Mouse (Mus musculus) heart, adult 2 months (tissue): ENCODE results near the gene Arpc5. TPM values are rescaled to one million over a fixed set of nuclear protein-coding genes. Genes with fewer than 3 reads are reported as not detected.

ENCODE experiments used
- DNase-seq, 2 experiments: peaks; one replicate each; pipeline ENCODE4 v3.0.0; 2021
- H3K27ac ChIP-seq: fragments of 200-600 bp; 2 replicates; pipeline ENCODE4 v1.8.1; 2022
- H3K27me3 ChIP-seq: fragments of 200-500 bp; 2 replicates; pipeline ENCODE4 v1.6.1; 2012; ENCODE audit warnings: mild to moderate bottlenecking, low read length, inconsistent platforms, mixed read lengths; ENCODE audit not compliant: control insufficient read depth, insufficient read depth
- H3K36me3 ChIP-seq: fragments of 200-500 bp; 2 replicates; pipeline ENCODE4 v1.6.1; 2012; ENCODE audit warnings: low read length, inconsistent platforms; ENCODE audit not compliant: control insufficient read depth, insufficient read depth
- H3K4me1 ChIP-seq: fragments of 200-500 bp; 2 replicates; pipeline ENCODE4 v1.6.1; 2011; ENCODE audit warnings: low read length; ENCODE audit not compliant: control insufficient read depth, insufficient read depth
- H3K4me3 ChIP-seq: fragments of 200-600 bp; 2 replicates; pipeline ENCODE4 v1.8.1; 2022
- H3K79me2 ChIP-seq: fragments of 200-500 bp; replicated peaks from 2 replicates; pipeline ENCODE4 v1.6.1; 2012; ENCODE audit warnings: mild to moderate bottlenecking, inconsistent platforms, low read length, moderate library complexity, mixed read lengths; ENCODE audit not compliant: control insufficient read depth, insufficient read depth
- H3K9ac ChIP-seq: fragments of 200-500 bp; 2 replicates; pipeline ENCODE4 v1.6.1; 2012; ENCODE audit warnings: low read depth, mild to moderate bottlenecking, control low read depth, inconsistent platforms, low read length, mixed read lengths
- CTCF ChIP-seq: fragments of 200-600 bp; IDR thresholded peaks from 2 replicates; pipeline ENCODE4 v1.8.1; 2022; ENCODE audit warnings: antibody characterized with exemption, mild to moderate bottlenecking, moderate library complexity
- EP300 ChIP-seq: fragments of 200-500 bp; IDR thresholded peaks from 2 replicates; pipeline ENCODE4 v1.6.1; 2011; ENCODE audit warnings: low read depth, low read length, control low read depth; ENCODE audit not compliant: insufficient read depth
- POLR2A ChIP-seq: fragments of 200-500 bp; IDR thresholded peaks from 2 replicates; pipeline ENCODE4 v1.6.1; 2011; ENCODE audit warnings: mild to moderate bottlenecking, low read depth, low read length, control low read depth; ENCODE audit not compliant: insufficient read depth
- WGBS: fragments of 180-500 bp; shearing (Covaris S2); methylation state at CpG from one replicate; pipeline ENCODE4 v1.1.7; 2018; 5-methylcytosine and 5-hydroxymethylcytosine counted together
- intact Hi-C: fragments of 180-260 bp; cut with DNase I; formaldehyde crosslinking; loops from one replicate; pipeline ENCODE4 v1.15.1; 2025
- polyA plus RNA-seq: library from polyadenylated mRNA; depleted of rRNA; stranded (reverse); fragments of >200 nt; gene quantifications from 2 replicates; pipeline ENCODE4 v1.2.3, GENCODE M21; 2012
- total RNA-seq, 2 experiments: library from RNA; stranded (reverse); gene quantifications; 2 replicates each; pipeline ENCODE4 v1.2.3; 2021

Arpc5 gene
- total and polyA plus RNA-seq, 3 experiments = 23.6 to 27.7 (median 26.4) TPM

- WGBS = 66% methylated on average over 3 of the region's 3 CpGs
- Histone ChIP-seq H3K79me2 (no peaks in the 10 kb centered on the region), H3K27me3 (no peaks in the 10 kb centered on the region), H3K36me3 (no peaks in the 10 kb centered on the region), H3K9ac (no peak overlapping the region), H3K4me1 (peaks cover 2% of the 10 kb centered on the region), H3K4me3 (no peak overlapping the region), H3K27ac (no peak overlapping the region)
- no peak for DNase-seq
- TF ChIP-seq CTCF (no peak), EP300 (no peak), POLR2A (no peak)
- intact Hi-C loops = loop anchor here (5.0 kb wide), 1 partner anchor 41 kb away; the partner anchor contains the start of genes Arpc5 and Rgl1
Measured at GRCm38 (mm10) chr1:152726095-152726494, 40.2 kb upstream of the Arpc5 start.

GRCm38 (mm10) chr1:152727604-152728236 is 38.6 kb upstream of the Arpc5 start:
- no peaks in the 10 kb centered on the region for H3K27me3 ChIP-seq
- intact Hi-C loops = loop anchor here (5.0 kb wide), 1 partner anchor 40 kb away; the partner anchor contains the start of genes Arpc5 and Rgl1
- DNase-seq = peak in 1 of 2 experiments; percentile 34
- 0 out of 2 replicates have a peak, but pooled peaks have one; percentile 31 for TF ChIP-seq EP300
- no peak for TF ChIP-seq POLR2A
- no peak for TF ChIP-seq CTCF
- no peak overlapping the region for H3K4me3 ChIP-seq
- no peaks in the 10 kb centered on the region for H3K36me3 ChIP-seq
- no peak overlapping the region for H3K9ac ChIP-seq
- no peak overlapping the region for H3K27ac ChIP-seq
- H3K79me2 ChIP-seq = no peaks in the 10 kb centered on the region
- WGBS = 3% methylated on average over 5 of the region's 5 CpGs
- H3K4me1 ChIP-seq = peaks cover 2% of the 10 kb centered on the region

- no peaks in the 10 kb centered on the region for H3K79me2 ChIP-seq
- H3K9ac ChIP-seq = no peak overlapping the region
- H3K4me3 ChIP-seq = no peak overlapping the region
- H3K36me3 ChIP-seq = no peaks in the 10 kb centered on the region
- peak; percentile 89 for TF ChIP-seq EP300
- no peak for TF ChIP-seq POLR2A
- TF ChIP-seq CTCF = no peak
- H3K4me1 ChIP-seq = peaks cover 4% of the 10 kb centered on the region; the same call in 1 of the 2 replicates
- peak overlapping the region; percentile 47 for H3K27ac ChIP-seq
- intact Hi-C loops = no loop called here
- peak; percentile 57 to 76 for DNase-seq
- no peaks in the 10 kb centered on the region for H3K27me3 ChIP-seq
- 58% methylated on average over 9 of the region's 9 CpGs for WGBS
Measured at GRCm38 (mm10) chr1:152738793-152739192, 27.5 kb upstream of the Arpc5 start.

- intact Hi-C loops = no loop called here
- Histone ChIP-seq H3K4me3 (no peak overlapping the region), H3K36me3 (no peaks in the 10 kb centered on the region), H3K79me2 (no peaks in the 10 kb centered on the region), H3K27me3 (no peaks in the 10 kb centered on the region), H3K27ac (peak overlapping the region; percentile 47), H3K9ac (no peak overlapping the region), H3K4me1 (peaks cover 4% of the 10 kb centered on the region; the same call in 1 of the 2 replicates)
- TF ChIP-seq EP300 (no peak), CTCF (no peak), POLR2A (no peak)
- 87% methylated on average over 11 of the region's 11 CpGs for WGBS
- DNase-seq = no peak
Measured at GRCm38 (mm10) chr1:152739374-152739773, 27.0 kb upstream of the Arpc5 start.

- no peak overlapping the region for H3K4me3 ChIP-seq
- intact Hi-C loops = no loop called here
- H3K36me3 ChIP-seq = no peaks in the 10 kb centered on the region
- no peak overlapping the region for H3K9ac ChIP-seq
- no peaks in the 10 kb centered on the region for H3K27me3 ChIP-seq
- 70% methylated on average over 15 of the region's 15 CpGs for WGBS
- H3K79me2 ChIP-seq = no peaks in the 10 kb centered on the region
- peaks cover 5% of the 10 kb centered on the region for H3K4me1 ChIP-seq
- TF ChIP-seq EP300 (no peak), POLR2A (no peak), CTCF (no peak)
- H3K27ac ChIP-seq = no peak overlapping the region
- DNase-seq = no peak
Measured at GRCm38 (mm10) chr1:152743095-152743826, 23.1 kb upstream of the Arpc5 start.
